Mouse (Mus musculus): ENCODE measurements at regions not wholly inside any gene's neighbourhood (a gene's known extent, or its start where the extent isn't known, plus 50 kb on each side); places are given as distances from the start of the nearest gene placed in this dataset.
"Not testable (repeated sequence)": the region's sequence is repeated elsewhere in the genome, so short reads cannot be mapped to it uniquely, and the experiment has no call there.

DNA sequence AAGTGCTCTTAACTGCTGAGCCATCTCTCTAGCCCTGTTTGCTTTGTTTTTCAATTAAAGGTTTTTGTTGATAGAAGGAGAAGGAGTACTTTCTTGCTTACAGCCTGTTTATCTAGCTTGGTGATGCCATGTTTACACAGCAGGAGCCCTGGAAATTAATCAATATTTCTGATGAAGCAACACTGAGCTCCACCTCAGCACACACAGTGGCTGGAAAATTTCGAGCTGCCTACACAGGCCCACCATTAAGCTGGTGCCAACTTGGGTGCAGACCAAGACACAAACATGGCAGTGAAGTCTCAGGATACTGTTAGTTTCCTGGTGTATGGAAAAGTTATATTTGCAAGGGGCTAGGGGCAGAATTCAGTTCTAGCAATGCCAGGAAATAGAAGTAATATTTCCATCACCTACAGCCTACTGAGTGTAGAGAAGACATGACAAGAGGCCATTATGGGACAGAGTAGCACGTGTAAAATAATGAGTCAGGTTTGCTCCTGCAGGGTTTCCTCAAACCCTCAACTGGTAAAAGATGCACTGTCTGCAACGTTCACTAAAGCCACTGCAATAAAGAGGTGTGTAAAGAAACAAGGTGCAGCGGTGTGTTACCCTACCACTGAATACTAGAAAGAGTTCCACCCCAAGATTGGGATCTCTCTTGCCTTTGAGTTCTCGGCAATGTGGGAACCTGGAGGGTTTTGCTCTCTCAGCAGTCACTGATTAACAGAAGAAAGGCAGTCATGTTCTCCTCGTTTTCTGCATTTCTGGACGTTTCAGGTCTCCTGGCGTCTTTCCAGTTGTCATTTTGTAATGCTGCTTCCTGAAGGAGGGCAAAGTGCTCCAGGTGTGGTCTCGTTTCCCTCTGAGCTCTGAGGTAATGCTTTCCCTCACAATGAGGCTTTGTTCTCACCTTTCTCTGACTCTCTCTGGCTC, 108.8 kb upstream of the Fhl2 start:
- peak; percentile 78 for DNase-seq

DNA sequence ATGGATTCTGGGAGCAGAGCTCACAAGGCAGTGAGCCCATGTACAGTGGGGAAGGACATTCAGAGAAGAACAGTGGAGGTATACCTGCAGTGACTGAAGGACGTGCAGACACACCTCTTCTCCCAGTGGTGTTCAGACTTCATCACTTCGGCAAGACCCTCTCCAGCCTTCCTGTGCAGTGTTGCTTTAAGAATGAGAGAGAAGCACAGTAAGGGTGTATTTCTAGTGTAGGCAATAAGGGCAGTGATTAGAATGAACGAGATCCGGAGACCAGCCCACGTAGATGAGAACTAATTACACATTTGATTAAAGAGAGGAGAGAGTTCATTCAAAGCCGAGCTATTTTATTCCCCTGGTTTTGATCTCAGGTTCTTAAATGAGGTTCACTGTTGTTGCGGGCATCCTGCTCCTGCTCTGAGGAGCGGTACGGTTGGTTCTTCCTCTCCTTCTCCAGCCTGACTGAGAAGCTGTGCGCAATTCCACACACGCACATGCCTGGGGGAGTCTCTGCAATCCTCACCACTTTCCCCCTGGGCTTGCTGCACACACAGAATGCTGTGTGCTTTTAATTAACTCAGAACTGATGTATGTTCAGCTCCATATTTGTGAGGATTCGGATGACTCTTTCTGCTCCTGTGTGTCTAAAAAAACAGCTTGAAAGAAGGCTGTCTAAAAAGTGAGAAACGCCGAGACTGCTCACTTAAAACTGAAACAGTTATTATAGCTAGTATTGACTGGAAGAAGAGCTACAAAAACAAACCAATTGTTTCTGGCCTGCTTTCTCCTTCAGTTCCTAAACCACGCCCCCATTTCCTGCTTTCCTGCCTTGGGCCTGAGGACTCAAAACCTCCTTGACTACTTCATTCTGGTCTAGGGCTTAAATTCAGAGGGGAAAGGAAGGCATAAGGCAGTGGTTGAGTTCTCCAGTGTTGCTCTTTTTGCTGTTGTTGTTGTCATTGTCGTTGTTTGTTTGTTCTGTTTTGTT, 114.2 kb upstream of the Fhl2 start:
- peak; percentile 31 for DNase-seq

DNA sequence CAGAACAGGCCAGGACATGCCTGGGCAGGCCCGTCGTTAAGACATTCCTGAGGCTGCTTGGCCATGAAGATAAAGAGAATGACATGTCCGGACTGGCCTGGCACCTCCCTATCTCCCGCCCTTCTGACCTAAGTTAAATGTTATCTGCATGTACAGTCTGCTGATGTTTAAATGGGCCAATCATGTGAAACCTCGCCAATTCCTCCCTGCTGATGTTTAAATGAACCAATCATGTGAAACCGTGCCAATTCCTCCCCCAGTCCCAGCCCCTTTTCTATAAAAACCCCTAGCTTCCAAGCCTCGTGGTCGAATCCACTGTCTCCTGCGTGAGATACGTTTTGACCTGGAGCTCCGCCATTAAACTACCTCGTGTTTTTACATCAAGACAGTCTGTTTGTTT, 119.5 kb upstream of the Fhl2 start:
- DNase-seq = not testable (repeated sequence)

DNA sequence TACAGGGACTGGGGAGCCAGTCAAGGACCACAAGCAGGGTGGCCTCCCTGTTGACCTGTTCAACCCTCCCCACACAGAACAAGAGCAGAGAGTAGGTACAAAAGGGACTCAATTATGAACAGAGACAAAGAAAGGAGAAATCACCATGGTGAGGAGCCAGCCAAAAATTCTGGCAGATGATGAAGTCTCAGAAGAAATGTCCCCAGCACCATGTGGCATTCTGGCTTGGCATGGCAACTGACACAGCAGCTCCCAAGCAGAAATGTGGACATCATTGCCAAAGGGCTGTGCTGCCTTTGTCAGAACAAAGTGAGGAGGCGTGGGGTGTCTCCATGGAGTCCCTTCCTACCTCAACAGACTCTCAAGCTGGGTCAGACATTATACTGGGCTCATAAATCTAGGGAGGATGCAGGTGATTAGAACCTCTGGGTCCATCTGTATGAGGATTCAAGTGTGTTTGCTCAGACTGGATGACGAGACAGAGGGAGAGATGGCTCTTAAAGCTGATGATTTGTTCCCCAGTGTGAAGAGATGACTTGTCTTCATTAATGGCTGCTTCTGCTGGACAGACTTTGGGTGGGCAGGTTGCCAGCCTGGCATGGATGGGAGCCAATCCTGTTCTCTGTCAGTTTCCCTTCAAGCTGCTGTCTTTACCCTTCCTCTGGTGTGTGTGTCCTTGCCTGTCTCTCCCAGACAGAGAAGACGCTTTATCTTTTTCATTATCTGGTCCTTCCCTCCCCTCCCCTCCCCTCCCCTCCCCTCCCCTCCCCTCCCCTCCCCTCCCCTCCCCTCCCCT, 120.5 kb upstream of the Fhl2 start:
- no peak for DNase-seq

DNA sequence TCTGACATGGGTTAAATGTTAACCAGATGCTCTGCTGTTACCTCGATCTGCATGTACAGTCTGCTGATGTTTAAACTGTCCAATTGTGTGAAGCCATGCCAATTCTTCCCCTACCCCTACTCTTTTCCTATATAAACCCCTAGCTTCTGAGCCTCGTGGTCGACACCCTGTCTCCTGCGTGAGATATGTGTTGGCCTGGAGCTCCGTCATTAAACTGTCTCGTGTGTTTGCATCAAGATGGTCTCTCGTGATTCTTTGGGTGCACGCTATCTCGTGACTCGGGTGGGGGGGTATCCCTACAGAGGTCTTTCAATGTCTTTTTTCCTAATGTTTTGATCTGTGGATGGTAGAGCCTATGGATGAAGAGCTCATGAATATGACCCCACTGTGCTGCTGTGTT, 110.9 kb upstream of the Nck2 start:
- not testable (repeated sequence) for DNase-seq

DNA sequence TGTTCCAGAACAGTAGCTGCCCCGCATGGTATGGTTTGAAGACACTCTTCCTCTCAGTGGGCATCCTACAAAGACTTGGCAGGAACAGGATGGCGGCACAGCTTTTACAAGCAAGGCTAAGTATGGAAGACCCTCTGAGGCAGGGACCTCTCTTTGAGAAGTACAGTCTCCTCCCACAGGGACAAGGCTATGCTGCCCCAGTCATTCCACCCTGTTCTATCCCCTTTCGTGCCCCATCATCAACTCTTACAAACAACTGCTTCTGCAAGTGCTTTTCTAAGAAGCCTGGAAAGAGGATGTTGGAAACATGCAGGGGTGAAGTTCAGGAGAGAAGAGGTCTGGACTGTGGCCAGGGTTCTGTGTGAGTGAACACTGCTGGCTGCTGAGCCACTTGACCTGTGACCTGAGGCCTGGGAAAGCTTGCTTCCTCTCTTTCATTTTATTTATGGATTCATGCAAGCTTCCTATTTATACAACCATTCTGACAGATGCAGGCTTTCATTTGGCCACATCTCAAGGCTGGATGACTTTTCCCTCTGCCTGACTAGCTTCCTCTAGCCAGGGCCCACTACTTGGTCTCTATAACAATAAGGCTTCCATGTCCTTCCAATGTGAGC, 107.1 kb upstream of the Nck2 start:
- DNase-seq = peak; percentile 85

DNA sequence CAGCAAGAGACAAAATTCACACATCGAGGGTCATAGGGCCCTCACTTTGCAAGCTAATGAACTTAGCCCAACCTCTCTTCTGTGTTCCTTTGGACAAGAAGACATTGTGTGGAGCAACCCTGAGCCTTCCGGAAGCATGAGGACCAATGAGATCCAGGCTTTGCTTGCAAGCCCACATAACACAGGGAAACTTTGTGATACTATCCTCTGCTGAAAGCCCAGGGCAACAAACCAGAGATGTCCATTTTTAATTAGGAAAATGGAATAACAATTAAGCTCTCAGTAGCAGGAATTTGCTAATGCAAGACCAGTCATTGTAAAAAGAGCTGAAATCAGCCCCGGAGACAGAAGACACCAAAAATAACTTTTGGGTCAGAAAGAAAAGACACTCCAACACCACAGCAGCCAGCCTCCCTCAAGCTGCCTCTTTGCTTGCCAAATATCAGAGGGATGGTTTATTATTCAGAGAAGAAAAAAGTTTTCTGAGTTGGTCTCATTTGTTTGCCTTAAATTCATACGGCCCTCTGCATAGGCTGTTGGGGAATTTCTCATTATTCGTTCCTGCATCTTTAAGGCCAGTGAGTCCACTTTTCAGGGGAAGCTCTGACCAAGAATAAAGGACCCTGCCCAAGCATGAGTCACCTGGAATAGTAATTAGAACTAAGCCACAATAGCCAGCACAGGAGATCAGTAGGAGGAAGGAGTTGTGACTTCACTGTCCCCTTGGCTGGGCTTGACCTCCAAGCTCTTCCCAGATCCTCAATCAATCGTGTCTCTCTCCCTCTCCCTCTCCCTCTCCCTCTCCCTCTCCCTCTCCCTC, 106.1 kb upstream of the Nck2 start:
- DNase-seq = no peak

DNA sequence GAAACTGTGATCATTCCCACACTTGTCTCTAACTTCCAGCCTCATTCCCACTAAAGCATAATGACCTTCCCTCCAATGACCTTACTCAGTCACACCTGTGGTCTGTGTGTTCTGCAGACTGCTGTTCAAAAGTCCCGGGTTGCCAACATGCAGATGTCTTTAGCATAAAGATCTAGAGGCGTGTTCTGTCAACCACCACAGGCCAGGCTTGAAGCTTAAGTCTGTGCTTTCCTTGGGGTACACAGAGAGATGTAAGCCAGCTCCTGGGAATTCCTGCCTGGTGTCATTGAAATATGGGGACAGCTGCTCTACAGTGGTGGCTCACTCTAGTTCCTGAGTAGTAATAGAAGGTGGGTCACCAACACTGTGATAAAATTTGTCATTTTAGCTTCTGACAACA, 101.5 kb upstream of the Nck2 start:
- no peak for DNase-seq

DNA sequence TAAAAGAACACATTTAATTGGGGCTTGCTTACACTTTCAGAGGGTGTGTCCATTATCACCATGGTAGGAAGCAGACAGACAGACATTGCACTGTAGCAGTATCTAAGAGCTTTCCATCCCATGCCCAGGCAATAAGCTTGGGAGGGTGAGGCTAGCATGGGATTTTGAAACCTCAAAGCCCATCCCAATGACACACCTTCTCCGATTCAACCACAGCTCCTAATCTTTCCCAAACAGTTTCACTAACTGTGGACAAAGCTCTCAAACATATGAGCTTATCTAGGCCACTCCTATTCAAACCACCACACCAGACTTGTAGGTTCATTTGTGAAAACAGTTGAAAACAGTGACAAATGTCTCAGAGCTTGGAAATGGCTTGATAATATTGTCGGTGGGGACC, 101.0 kb upstream of the Nck2 start:
- no peak for DNase-seq

DNA sequence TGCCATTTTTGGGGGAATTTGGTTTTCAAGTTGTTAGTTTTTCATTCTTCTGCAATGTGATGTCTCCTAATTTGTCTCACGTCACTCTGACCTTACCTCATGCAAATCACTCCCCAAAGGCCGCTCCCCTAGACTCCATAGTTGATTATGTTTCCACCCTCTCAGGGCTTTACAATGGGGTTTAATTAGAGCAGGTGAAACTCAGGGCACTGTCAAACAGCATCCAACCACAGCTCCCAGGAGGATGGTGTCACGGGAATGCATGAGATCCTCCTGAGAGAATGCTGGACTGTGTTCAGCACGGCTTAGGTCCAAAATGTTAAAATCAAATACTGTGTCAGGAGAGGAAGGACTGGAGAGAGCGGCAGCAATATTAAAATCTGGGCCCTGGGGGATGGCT, 100.4 kb upstream of the Nck2 start:
- DNase-seq = no peak

DNA sequence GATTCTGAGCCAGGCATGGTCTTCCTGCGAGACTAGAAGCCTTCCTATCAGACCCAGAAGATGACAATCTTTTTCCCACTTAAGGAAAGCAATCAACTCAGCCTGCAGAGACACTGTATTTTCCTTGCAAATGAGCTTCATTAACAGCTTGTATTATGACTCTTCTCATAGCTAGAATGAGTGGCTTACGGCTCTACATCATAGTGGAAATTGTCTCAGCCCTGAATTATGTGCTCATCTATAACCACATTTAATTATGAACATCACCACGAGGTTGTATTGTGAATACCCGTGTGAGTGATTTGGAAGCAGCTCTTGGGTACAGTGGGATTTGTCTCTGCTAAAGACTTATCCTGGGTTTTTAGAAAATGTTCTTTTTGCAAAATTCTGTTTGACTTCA, 97.2 kb upstream of the Nck2 start:
- DNase-seq = no peak

DNA sequence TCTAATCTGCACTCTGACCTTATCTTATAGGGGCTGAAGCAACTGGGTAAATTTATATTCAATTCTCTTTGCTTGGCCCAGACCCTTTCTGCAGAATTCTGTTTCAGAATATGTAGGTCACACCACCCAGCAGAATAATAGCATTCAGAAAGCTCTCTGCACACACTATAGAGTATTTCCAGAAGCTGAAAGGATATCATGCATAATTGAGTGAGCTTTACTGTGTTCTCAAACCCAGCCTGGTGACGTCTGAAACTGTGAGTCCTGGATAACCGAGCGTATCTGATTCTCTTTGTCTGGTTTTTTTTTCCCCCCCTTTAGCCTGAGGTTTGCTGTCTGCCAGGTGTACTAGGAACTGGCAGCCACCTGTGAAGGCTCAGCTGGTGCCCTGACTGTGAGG, 94.4 kb upstream of the Nck2 start:
- DNase-seq = no peak

DNA sequence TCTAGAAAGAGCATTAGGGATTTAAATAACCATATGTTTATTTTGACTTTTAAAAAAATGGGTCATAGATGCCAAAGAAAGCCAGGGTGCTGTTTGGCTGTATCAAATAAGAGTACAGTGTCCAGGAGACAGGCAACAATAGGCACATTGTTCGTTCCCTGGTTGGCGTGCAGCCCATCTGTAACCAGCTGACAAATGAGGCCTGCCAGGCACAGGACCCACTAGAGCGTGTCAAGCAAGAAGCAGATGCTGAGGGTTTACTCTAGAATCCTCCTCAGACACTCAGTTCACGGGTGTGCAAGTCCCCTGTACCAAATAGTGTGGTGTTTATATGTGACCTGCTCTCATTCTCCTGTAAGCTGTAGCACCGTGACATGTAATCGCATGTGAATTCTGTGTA, 86.2 kb upstream of the Nck2 start:
- DNase-seq = peak; percentile 31

DNA sequence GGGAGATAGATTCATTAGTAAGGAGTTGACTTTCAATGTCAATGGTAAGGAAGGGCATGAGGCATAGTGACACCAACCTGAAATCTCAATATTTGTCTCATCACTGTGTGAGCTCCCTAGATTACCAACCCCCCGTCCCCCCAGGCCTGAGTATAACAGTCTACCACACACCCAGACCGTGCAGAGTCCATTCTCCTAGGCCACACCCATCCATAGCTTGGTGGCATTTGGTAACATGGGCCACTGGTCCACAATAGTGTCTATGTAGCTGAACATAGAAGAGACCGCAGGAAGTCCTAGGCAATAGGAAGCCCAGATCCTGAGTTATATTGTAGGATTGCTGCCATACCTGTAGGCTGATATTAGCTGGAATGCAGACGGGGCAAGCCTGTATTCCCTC, 84.7 kb upstream of the Nck2 start:
- DNase-seq = no peak

DNA sequence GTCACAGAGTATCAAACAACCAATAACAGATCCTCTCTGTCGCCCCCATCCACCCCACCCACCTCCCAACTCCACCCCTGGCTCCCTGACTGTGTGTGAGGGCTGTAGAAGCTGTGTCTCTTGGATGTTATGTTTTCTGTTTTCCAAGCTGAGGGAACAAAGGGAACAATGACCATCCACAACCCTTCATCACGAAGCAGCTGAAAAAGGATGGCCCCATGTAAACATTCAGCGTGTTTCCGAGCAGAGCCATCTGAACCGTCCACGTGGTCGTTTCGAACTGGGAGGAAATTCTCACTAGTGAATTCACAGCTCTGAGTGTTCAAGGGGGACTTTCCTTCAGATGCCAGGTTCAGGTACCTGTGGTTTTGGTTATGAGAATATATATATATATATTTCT, 84.1 kb upstream of the Nck2 start:
- DNase-seq = no peak

DNA sequence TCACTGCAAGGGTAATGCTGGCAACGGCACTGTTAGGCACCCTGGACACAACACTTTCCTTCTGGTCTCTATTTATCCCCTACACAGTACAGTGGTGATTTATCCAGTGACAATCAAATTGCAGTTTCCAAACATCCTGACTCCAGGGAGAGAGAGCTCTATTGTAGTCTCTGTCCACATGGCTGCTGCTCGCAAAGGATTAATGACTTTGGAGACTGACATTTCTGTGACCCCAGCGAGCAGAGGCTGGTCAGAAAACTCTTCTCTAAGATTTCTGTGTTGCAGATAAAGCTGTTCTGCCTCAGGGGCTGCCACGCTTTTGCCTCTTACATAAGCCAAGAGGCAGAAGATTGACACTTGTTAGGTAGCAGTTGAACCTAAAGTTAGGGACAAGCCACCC, 83.6 kb upstream of the Nck2 start:
- no peak for DNase-seq

DNA sequence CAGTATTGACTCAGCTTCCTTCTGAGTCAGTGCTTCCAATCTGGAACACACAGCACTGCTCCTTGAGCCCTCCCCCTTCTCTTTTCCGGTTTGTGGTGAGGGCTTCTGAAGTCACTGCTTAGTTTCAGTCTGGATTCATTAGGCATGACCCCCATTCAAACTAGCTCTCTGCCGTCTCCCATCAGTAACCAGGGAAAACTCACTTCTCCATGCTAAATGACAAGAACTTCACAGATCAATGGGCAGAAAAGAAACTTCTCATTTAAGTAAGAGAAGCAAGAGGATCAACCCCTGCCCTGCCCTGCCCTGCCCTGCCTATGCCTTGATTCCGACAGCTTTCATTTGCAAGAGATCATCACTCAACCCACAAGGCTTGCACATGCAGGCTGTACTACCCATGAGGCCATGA, 82.9 kb upstream of the Nck2 start:
- DNase-seq = peak; percentile 40

DNA sequence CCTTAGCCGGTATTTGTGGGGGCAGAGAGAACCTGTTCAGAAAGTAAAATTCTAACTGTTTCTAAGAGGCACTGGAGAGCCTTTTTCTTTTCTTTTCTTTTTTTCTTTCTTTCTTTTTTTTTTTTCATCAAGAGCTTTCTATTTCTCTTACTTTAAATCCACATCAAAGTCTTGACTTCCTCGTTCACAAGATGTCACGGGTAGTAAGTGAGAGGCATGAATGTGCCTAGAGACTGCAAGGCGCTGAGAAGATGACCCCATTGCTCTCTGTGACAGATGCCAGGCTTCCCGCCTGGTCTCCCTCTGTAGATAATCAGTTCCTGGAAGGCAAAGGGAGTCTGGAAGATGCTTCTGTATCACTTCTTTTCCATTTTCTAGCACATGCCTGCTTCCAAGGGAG, 82.2 kb upstream of the Nck2 start:
- DNase-seq = no peak

DNA sequence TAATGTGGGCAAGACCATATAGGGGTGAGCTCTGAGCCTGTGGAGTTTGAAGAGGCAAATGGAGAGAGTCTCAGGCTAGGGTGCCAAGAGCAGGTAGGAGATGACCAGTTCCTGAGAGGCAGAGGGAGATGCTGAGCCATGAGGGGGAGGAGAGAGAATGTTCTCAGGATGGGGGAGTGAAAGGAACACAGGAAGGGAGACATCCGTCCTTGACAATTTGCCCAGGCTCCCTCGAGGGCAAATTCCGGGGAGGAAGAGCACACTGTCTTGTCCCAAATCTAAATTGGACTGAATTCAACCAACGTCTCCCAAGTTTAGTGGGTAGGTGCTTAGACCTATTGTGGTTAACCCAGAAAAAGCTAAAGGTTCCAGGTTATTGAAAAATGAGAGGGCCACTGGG, 81.2 kb upstream of the Nck2 start:
- DNase-seq = peak; percentile 23

DNA sequence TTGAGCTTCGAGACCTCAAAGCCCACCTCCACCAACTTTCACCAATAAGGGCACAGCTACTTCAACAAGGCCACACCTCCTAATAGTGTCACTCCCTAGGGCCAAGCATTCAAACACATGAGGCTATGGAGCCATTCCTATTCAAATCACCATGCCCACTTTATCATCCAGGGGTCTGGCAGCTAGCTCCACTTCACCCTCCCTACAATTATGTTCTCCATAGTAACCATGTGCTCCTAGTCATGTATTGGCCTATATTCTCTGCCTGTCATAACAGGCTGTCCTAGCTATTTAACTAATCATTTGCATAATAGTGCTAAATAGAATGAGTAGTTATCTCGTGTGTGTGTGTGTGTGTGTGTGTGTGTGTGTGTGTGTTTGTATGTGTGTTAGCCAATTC, 77.9 kb upstream of the Nck2 start:
- DNase-seq = no peak

DNA sequence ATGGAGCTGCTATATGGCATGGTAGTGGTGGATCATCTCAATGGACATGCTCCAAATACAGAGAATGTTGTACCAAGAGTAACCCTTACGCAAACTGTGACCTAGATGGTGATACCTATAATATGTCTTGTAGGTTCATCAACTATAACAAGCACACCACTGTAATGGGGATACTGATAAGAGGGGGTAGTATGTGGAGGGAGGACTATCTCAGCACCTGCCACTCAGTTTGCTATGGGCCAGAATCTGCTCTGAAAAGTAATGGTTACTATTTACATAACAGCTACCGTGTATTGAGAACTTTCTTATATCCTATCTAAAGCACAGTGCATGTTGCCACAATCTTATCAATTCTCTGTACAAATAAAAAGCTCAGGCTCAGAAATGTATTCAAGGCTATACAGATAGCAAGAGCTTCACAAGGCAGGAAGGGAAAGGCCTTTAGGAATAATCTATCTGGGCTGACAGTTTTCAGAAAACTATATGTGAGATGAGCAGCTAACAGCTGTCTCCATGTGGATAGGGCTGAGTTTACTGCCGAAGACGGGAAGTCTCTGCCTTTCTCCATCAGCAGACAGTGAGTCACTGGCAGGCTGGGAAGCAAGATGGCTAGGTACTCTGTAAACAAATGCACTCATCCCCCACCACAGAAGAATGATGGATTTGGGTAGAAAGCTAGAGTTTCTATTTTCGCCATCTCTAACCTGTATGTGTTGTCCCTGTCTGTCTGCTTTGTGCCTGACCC, 77.1 kb upstream of the Nck2 start:
- DNase-seq = no peak
